Mouse (Mus musculus) bone marrow macrophage, adult 2 months (primary cell): ENCODE measurements at regions not wholly inside any gene's neighbourhood (a gene's known extent, or its start where the extent isn't known, plus 50 kb on each side); places are given as distances from the start of the nearest gene placed in this dataset.

Source experiments
- CTCF ChIP-seq: IDR thresholded peaks from 2 replicates; pipeline ENCODE4 v1.5.1; 2012; ENCODE audit warnings: low read depth, mild to moderate bottlenecking, low read length, moderate library complexity
- POLR2A ChIP-seq: IDR thresholded peaks from 2 replicates; pipeline ENCODE4 v1.6.1; 2012; ENCODE audit warnings: mild to moderate bottlenecking, low read depth, low read length, borderline replicate concordance

- TF ChIP-seq CTCF (no peak), POLR2A (no peak)
Observed at GRCm38 (mm10) chr8:36342650-36343049, 577.1 kb downstream of the Gm19410 start.
